Mouse (Mus musculus): ENCODE results near the gene Slc37a3. TPM values are rescaled to one million over a fixed set of nuclear protein-coding genes. Genes with fewer than 3 reads are reported as not detected.
"Not testable (repeated sequence)": the region's sequence is repeated elsewhere in the genome, so short reads cannot be mapped to it uniquely, and the experiment has no call there.

Gene Slc37a3
- total RNA-seq (2021), result 10 to 100 TPM; 71.4 to 86.2 TPM

DNA sequence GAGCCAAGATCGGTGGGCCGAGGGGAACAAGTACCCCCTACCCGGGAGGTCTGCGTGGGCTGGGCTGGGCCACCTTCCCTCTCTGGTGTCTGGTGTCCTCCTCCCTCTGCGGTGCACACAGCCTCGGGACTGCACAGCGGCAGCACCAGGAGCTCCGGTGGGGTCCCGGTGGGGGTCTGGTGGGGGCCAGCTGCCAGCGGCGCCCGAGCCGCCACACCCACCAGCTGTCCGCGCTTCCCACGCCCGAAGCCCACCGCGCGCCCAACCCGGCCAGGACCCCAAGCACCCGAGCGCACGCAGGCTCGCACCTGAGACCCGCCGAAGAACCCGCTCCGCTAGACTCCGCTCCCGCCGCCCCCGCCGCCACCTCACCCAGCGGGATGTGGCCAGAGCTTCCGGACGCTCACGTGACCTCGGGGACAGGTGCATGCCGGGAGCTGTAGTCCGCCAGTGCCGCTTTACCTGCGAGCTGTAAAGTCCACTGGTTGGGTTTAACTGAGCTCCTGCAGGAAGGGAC, at the start of gene Slc37a3:
TSS of gene Slc37a3 (minus strand) at position 365 of the 517 bp plus-strand sequence.
- peak; percentile 82 to 93 for DNase-seq (ENCODE audit: extremely low spot score in 1 of 2, low spot score in 2 of 2)

DNA sequence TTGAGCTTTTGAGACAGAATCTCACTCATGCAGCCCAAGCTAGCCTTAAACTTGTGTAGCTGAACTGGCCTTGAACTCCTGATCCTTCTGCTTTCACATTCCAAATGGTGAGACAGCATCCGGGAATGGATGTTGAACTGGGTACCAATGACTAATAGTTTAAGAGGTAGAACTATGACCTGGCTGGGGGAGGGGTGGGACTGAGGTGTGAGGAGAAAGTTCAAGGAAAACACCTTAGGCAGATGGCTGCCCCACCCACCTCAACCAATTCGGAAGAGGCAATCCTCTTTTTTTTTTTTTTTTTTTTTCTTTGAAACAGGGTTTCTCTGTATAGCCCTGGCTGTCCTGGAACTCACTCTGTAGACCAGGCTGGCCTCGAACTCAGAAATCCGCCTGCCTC, 49.2 kb upstream of the Slc37a3 start:
- no peak for DNase-seq (ENCODE audit: extremely low spot score in 1 of 2, low spot score in 2 of 2)
- intact Hi-C loops (cut with DNase I), result no loop called here

More for the DNA sequence above, at the start of gene Slc37a3:
- intact Hi-C loops (cut with DNase I), result no loop called here

DNA sequence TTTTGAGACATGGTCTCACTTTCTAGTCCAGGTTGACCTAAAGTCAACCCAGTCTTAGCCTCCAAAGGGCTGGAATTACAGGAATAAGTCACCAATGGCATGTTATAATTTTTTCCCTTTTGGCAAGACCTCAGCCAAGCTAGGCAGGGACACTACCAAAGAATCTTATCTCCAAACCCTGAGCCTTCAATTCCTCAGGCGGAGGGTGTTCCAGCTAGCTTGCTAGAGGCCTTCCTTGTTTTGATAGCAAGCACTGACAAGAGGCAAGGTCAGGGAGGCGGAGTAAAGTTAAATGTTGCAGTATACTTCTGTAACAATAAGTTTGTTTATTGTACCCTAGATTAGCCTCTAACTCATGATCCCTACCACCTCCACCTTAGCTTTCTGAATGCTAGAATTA, 47.7 kb upstream of the Slc37a3 start:
- intact Hi-C loops (cut with DNase I), result no loop called here

DNA sequence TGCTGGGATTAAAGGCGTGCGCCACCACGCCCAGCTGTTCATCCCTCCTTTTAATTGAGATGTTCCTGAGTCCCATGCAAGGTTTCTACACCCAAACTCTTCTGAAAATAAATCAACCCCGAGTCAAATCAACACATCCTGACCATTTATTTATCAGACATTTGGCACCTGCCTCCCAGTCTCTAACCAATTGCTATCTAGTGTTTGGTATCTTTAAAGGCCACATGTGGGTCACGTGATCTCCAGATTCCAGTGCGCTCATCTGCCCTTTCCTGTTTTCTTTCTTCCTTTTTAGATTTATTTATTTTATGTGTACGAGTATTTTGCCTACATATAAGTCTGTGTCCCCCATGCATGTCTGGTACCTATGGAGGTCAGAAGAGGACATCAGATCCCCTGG, 46.2 kb upstream of the Slc37a3 start:
- DNase-seq (ENCODE audit: extremely low spot score in 1 of 2, low spot score in 2 of 2), result no peak
- intact Hi-C loops (cut with DNase I), result no loop called here

More for the DNA sequence above, 47.7 kb upstream of the Slc37a3 start:
- DNase-seq (ENCODE audit: extremely low spot score in 1 of 2, low spot score in 2 of 2), result no peak

DNA sequence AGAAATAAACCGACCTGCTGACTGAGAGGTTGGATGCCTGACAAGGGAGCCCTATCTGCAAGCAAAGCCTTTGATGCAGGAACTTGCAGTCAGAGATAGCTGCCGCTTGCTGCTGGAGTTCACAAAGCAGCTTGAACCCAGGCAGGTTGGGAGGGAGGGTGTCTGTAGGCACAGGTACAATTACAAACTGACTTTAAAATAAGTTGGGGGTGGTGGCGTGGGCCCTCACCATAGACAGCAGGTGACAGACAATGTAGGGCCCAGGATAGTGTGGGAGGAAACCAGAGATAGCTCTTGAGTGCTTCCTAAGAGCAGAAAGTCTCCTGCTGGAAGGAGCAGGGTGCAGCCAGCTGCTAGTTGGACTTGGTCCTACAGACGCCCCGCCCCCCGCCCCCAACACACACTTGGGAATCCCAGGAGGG, 45.7 kb upstream of the Slc37a3 start:
- DNase-seq (ENCODE audit: extremely low spot score in 1 of 2, low spot score in 2 of 2), result no peak
- intact Hi-C loops (cut with DNase I), result no loop called here

DNA sequence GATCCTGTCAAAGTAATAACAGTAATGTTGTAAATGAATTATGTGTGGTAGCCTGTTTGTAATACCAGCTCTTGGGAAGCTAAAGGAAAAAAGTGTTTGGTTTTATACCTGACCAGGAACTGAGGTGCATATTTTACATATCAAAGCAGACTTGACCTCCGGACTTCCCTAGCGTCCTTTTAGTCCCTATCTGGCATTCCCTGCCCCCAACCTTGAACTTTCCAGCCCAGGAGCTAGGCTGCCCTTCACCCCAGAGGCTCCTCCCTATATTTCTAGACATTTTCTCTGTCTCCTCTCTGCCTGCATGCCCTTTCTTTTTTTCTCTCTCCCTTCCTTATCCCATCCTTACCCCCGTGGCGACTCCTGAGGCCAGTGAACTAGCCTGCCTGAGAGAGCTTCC, 43.4 kb upstream of the Slc37a3 start:
- intact Hi-C loops (cut with DNase I), result no loop called here
- DNase-seq (ENCODE audit: extremely low spot score in 1 of 2, low spot score in 2 of 2), result no peak

DNA sequence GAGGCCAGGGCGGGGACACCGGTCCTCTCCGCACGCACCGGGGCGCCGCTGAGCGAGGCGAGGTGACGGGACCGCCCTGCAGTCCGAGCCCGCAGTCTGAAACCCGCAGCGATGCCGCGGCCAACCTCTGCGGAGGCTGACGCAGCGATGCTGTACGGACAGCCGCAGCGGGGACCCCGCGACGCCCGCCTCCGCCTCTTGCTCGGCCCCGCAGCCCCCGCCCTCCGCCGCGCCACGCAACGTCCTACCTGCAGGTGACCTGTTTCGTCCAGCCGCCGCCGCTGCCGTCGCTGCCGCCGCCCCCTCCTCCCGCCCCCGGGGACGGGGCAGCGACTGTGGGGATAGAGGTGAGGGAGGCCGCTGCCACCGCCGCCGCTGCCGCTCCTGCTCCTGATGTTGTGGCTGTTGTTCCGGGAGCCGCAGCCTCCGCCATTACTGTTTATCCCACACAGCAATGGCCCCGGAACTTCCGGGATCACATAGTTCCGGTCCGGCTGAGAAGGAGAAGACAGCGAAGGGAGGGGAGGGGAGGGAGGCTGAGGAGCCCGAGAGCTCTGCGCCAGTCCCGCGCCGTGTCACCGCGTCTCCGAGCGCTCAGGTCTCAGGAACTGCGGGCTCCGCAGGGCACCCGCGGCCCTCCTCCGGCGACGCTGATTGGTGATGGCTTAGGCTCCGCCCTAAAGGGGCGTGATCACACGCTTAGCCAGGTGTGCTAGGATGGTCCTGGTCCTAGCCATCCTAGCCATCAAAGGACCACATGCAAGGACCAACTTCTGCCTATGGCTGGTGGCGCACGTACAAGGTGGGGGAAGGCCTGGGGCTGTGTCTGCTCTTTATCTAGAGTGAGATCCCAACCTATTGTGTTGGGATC, 42.6 kb upstream of the Slc37a3 start, which contains the start of gene Mkrn1:
TSS of gene Mkrn1 (minus strand) at position 612 of the 871 bp plus-strand sequence.
- peak; percentile 69 to 87 for DNase-seq (ENCODE audit: extremely low spot score in 1 of 2, low spot score in 2 of 2)
- intact Hi-C loops (cut with DNase I), result loop anchor here (5.0 kb wide), 1 partner anchor 147 kb away; no protein-coding TSS in a partner anchor

DNA sequence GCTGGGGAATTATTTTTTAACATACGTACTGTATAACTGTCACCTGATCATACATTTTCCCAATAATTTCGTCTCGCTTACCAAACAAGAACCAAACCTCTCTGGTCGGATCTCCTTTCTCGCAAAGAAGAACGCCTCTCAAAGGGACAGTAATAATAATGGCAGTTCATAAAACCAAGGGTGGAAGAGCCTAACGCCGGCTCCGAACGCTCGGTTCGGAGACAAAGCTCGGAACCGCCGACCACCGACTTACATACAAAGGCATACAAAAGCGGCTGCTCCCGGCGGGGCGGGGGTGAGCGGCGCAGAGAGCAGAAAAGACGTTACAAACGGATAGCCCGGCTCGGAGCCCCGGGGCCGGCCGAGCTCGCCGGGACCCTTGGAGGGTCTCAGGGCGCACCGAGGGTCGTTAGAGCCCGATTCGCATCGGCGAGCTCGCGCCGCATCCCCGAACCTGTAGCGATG, 41.9 kb upstream of the Slc37a3 start:
- no peak for DNase-seq (ENCODE audit: extremely low spot score in 1 of 2, low spot score in 2 of 2)
- intact Hi-C loops (cut with DNase I), result loop anchor here (5.0 kb wide), 1 partner anchor 148 kb away; no protein-coding TSS in a partner anchor

DNA sequence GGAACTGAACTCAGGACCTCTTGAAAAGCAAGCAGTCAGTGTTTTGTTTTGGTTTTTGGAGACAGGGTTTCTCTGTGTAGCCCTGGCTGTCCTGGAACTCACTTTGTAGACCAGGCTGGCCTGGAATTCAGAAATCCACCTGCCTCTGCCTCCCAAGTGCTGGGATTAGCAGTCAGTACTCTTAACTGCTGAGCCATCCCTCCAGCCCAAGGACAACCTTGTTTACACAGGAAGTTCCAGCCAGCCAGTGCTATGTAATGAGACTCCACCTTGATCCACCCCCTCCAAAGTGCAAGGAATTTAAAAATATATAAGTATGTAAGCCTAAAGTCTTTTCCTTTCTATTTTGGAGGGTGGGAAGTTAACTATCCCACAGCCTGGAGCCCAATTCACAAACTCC, 39.2 kb upstream of the Slc37a3 start:
- not testable (repeated sequence) for DNase-seq (ENCODE audit: extremely low spot score in 1 of 2, low spot score in 2 of 2)
- intact Hi-C loops (cut with DNase I), result loop anchor here (5.0 kb wide), 1 partner anchor 151 kb away; no protein-coding TSS in a partner anchor

DNA sequence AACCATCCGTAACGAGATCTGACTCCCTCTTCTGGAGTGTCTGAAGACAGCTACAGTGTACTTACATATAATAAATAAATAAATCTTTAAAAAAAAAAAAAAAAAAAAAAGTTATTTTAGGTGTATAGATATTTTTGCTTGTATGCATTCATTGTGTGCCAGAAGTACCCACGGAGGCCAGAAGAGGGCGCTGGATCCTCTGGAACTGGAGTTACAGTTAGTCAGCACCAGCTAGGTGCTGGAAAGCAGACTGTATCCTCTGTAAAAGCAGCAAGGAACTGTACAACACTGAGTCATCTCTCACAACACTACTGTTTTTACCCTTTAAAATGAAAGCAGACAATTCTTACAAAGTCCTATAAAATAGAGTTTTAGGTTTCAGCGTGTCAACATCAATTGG, 38.3 kb upstream of the Slc37a3 start:
- intact Hi-C loops (cut with DNase I), result loop anchor here (5.0 kb wide), 1 partner anchor 152 kb away; no protein-coding TSS in a partner anchor
- peak; percentile 50 to 74 for DNase-seq (ENCODE audit: extremely low spot score in 1 of 2, low spot score in 2 of 2)

DNA sequence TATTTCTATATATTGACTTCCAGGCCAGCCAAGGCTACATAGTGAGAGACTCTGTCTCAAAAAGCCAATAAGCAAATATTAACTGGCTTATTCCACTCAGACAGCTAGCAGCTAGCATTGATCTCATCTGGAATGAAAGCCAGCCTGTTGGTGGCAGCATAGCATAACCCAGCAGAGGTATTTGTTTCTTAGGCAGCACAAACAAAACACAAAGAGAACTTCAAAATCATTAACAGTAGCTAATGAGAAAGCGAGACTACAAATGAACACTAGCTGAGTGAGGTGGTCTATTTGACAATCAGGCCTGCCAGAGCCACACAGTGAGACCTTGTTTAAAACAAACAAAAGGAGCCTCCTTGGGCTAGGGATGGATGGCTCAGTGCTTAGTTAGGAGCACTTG, 36.6 kb upstream of the Slc37a3 start:
- DNase-seq (ENCODE audit: extremely low spot score in 1 of 2, low spot score in 2 of 2), result no peak
- intact Hi-C loops (cut with DNase I), result no loop called here

DNA sequence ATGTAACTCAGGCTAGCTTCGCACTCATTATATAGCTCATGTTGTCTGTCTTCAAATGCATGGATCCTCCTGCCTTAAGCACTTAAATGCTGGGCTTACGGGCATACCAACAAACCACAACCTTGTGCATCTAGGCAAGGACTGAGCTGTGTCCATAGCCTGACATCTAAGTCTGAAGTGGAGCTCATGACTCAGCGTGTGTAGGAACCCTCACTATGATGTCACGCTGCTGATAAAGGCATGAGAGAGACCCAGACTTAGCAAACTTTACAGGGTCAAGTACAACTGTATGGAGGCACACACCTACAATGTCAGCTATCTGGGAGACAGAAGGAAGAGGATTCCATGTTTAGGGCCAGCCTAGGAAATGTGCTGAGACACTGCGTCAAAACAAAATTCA, 29.0 kb upstream of the Slc37a3 start:
- intact Hi-C loops (cut with DNase I), result no loop called here
- no peak for DNase-seq (ENCODE audit: extremely low spot score in 1 of 2, low spot score in 2 of 2)

DNA sequence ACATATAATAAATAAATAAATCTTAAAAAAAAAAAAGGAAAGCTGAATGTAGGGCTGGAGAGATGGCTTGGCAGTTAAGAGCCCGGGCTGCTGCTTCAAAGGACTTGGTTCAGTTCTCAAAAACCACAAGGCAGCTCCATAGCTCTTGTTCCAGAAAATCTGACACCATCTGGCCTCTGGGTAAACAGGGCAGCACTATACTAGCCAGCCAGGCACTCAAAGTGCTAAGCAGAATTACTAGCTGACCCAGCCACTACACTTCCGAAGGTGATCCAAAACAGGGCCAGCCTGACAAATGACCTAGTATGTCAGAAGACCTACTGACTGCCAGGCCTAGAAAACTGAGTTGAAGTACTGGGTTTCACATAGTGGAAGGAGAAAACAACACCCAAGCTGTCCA, 25.7 kb upstream of the Slc37a3 start:
- DNase-seq (ENCODE audit: extremely low spot score in 1 of 2, low spot score in 2 of 2), result no peak
- intact Hi-C loops (cut with DNase I), result no loop called here

DNA sequence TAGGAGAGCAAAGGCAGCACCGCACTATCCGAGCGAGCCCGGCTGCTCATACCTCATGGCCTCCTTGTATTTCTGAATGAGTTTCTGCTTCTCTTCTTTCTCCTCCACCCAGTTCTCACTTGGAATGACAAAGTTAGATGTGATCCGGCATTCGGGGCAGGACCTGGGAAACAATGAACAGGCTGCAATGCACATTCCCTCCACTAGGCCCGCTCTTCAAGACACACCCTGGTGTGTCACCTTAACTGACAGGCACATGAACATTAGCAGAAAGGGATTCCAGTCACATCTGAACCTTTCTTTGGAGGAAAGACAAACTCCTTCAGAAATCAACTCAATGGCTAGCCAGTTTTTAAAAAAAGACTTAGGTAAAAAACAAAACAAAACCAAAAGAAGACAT, 22.9 kb upstream of the Slc37a3 start:
- DNase-seq (ENCODE audit: extremely low spot score in 1 of 2, low spot score in 2 of 2), result no peak
- intact Hi-C loops (cut with DNase I), result no loop called here

DNA sequence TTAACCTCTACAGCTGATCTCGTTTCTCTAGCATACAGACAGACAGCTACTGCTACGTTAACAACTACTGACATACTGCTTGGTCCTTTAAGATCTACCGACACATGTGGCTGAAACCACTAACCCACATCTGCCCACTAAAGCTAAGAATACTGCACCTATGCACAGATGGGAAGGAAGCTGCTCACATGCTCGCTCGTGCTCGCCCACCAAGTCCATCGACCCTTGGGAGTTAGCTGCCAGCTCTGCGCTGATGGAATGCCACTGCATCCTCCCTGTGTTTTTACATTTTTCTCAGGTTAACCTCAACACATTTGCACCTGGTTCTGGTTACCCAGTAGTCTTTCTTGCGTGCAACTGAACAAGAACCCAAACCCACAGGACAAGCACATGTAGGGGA, 20.9 kb upstream of the Slc37a3 start:
- intact Hi-C loops (cut with DNase I), result no loop called here

DNA sequence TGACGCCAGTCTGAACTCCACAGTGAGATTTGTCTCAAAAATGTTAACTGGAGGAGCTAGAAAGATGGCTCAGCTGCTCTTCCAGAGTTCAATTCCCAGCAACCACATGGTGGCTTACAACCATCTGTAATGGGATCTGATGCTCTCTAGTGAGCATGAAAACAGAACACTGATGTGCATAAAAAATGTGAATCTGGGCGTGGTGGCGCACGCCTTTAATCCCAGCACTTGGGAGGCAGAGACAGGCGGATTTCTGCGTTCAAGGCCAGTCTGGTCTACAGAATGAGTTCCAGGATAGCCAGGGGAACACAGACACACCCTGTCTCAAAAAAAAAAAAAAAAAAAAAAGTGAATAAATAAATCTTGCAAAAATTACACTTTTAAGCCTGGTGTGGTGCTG, 19.6 kb upstream of the Slc37a3 start:
- no peak for DNase-seq (ENCODE audit: extremely low spot score in 1 of 2, low spot score in 2 of 2)
- intact Hi-C loops (cut with DNase I), result no loop called here

More for the DNA sequence above, 20.9 kb upstream of the Slc37a3 start:
- DNase-seq (ENCODE audit: extremely low spot score in 1 of 2, low spot score in 2 of 2), result no peak

DNA sequence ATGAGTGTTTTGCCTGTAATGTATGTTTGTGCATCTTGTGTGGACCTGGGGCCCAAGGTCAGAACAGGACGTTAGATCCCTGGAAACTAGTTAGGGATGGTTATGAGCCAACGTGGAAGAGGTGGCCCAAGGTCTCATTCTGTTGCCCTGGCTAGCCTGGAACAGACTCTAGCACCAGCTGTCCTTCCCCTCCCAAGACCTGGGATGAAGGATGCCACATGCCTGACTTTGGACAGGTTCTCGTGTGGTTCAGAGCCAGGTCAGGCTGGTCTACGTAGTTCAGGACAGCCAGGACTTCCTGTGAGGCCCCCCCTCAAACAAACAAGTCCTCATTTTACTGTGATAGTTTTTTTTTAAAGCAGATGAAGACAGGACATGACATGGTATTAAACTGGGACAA, 18.4 kb upstream of the Slc37a3 start:
- no peak for DNase-seq (ENCODE audit: extremely low spot score in 1 of 2, low spot score in 2 of 2)
- intact Hi-C loops (cut with DNase I), result no loop called here

DNA sequence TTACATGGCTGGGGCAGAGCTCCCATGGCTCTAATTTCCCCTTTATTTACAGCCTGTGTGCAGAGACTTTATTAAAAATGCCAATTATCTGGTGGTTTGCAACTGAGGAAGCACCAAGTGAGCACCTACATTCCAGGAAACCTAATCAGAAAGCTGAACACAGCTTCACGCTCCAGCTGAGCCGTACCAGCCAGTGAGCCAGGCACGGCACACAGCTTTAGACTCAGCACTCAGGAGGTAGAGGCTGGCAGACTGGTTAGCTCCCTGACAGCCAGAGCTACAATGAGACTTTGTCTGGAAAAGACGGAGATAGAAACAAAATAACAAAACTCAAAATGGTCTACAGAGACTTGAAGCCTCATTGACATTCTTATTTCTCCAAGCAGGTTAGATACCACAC, 18.0 kb upstream of the Slc37a3 start:
- DNase-seq (ENCODE audit: extremely low spot score in 1 of 2, low spot score in 2 of 2), result no peak
- intact Hi-C loops (cut with DNase I), result no loop called here

DNA sequence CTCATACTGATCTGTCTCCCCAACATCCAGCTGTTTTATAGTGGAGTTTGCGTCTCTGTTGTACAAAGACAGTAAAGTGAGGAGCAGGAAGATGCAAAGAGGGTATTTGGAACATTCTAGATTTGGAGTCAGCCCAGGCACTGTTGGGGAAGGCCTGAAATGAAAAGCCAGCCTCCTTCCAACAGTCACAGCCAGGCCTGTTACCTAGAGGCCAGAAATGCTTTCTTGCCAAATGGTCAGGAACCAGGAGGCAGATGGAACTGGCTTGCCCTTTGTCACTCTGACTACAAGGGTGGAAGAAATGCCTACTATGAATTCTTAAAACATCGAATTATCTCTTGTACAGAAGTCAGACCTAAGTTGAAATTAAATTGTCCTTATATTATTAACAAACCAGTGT, 12.5 kb upstream of the Slc37a3 start:
- DNase-seq (ENCODE audit: extremely low spot score in 1 of 2, low spot score in 2 of 2), result no peak
- intact Hi-C loops (cut with DNase I), result no loop called here

Measured in left cerebral cortex, postnatal 10 days (tissue).